Mouse (Mus musculus) intestine, embryonic 14.5 days (tissue): ENCODE measurements around the gene Kcnk4. TPM values are rescaled to one million over a fixed set of nuclear protein-coding genes. Genes with fewer than 3 reads are reported as not detected.
A peak's percentile ranks its signal among the peaks of the same experiment; 100 is the strongest.

Experiments
- ATAC-seq: fragments of 200-750 bp; cut with Nextera tagmentation; replicated peaks from 2 replicates; pipeline ENCODE4 v1.8.0; 2017; ENCODE audit warnings: low read depth, moderate number of reproducible peaks, moderate TSS enrichment, moderate library complexity; ENCODE audit not compliant: low FRiP score, low TSS enrichment
- DNase-seq: peaks from one replicate; pipeline ENCODE4 v3.0.0-alpha.2; 2018; ENCODE audit warnings: low spot score
- H3K27ac ChIP-seq: fragments of 300-500 bp; sonication (generic); 2 replicates; pipeline ENCODE4 v1.5.1; 2014; ENCODE audit warnings: low read depth, mild to moderate bottlenecking, control low read depth
- H3K27me3 ChIP-seq: fragments of 300-500 bp; sonication (generic); replicated peaks from 2 replicates; pipeline ENCODE4 v1.6.1; 2014; ENCODE audit warnings: low read length, control low read depth; ENCODE audit not compliant: control insufficient read depth, insufficient read depth
- H3K36me3 ChIP-seq: fragments of 300-500 bp; sonication (generic); 2 replicates; pipeline ENCODE4 v1.6.1; 2014; ENCODE audit warnings: low read length, control low read depth; ENCODE audit not compliant: control insufficient read depth, insufficient read depth
- H3K4me1 ChIP-seq: fragments of 300-500 bp; sonication (generic); replicated peaks from 2 replicates; pipeline ENCODE4 v1.6.1; 2014; ENCODE audit warnings: low read length, control low read depth, mixed read lengths; ENCODE audit not compliant: control insufficient read depth, insufficient read depth
- H3K4me2 ChIP-seq: fragments of 300-500 bp; sonication (generic); 2 replicates; pipeline ENCODE4 v1.6.1; 2014; ENCODE audit warnings: low read length
- H3K4me3 ChIP-seq: fragments of 300-500 bp; sonication (generic); 2 replicates; pipeline ENCODE4 v1.5.1; 2014; ENCODE audit warnings: low read depth, low read length, control low read depth, mixed read lengths
- H3K9ac ChIP-seq: fragments of 300-500 bp; sonication (generic); 2 replicates; pipeline ENCODE4 v1.6.1; 2014; ENCODE audit warnings: mild to moderate bottlenecking, low read length
- H3K9me3 ChIP-seq: fragments of 300-500 bp; sonication (generic); 2 replicates; pipeline ENCODE4 v1.6.1; 2016; ENCODE audit warnings: low read length, control low read depth; ENCODE audit not compliant: control insufficient read depth
- WGBS: fragments of 180-500 bp; shearing (Covaris S2); extraction: QIAGEN DNeasy Blood & Tissue Kit; methylation state at CpG from one replicate; pipeline ENCODE4 v1.1.7; 2014; 5-methylcytosine and 5-hydroxymethylcytosine counted together
- polyA plus RNA-seq: library from polyadenylated mRNA; unstranded; fragments of >200 nt; fragmentation: Nextera tagmentation; extraction: Ambion mirVana; gene quantifications from 2 replicates; pipeline ENCODE4 v1.2.1, GENCODE M21; 2014

Kcnk4 gene
- polyA plus RNA-seq, 1 experiment from 2014 or later = 0.22 TPM

GRCm38 (mm10) chr19:6909021-6909420 is 25.3 kb downstream of the Kcnk4 start:
- Histone ChIP-seq H3K4me2 (peak overlapping the region; percentile 78), H3K4me3 (peak overlapping the region; percentile 74), H3K9me3 (no peaks in the 10 kb centered on the region), H3K4me1 (peaks cover 18% of the 10 kb centered on the region), H3K9ac (peak overlapping the region; percentile 74), H3K27ac (peak overlapping the region; percentile 99), H3K27me3 (no peaks in the 10 kb centered on the region), H3K36me3 (peaks cover 52% of the 10 kb centered on the region)
- no peak for DNase-seq
- WGBS = 8% methylated on average over 11 of the region's 11 CpGs
- ATAC-seq = no peak

DNA sequence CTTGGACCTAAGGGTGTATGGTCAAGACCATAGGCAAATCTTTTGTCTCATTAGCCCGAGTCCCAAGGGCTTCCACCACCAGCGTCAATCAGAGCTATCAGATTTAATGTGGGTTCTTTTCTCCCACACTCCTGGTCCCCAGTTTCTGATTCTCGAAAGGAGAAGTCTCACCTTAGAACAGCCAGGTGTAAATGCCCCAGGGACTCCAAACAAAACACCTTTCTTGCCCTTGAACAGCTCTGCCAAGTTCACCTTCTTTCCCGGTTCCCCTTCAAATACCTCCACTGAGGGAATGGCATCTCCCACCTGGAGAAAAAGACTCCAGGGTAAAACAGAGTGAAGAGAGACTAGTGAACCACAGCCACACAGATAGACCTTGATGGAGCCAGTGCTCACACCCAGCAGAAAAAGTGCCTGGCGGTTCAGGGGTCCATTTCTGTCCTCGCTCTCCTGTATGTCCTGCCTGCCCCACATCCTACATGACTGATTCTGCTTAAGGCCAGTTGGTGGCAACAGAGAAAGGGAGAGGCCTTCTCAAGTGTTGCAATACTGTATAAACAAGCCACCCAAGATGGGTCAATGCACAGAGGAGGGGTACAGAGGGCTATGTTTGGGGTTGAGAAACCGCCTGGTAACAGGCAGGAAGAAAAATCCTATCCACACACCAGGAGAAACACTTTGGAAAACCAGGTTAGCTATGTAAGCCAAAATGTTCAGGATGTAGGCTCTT is 26.3 kb downstream of the Kcnk4 start:
- peaks cover 44% of the 10 kb centered on the region for H3K36me3 ChIP-seq
- H3K4me1 ChIP-seq = peaks cover 18% of the 10 kb centered on the region
- H3K9ac ChIP-seq = peak overlapping the region; percentile 74; the same call in 1 of the 2 replicates
- no peaks in the 10 kb centered on the region for H3K9me3 ChIP-seq
- H3K4me2 ChIP-seq = peak overlapping the region; percentile 78
- peak overlapping the region; percentile 74 for H3K4me3 ChIP-seq
- H3K27ac ChIP-seq = no peak overlapping the region
- no peak for DNase-seq
- ATAC-seq = no peak
- no peaks in the 10 kb centered on the region for H3K27me3 ChIP-seq
- 90% methylated on average over 7 of the region's 7 CpGs for WGBS

GRCm38 (mm10) chr19:6907094-6907493 is 27.2 kb downstream of the Kcnk4 start:
- WGBS = 95% methylated on average over 8 of the region's 8 CpGs
- no peak for ATAC-seq
- no peak overlapping the region for H3K4me2 ChIP-seq

GRCm38 (mm10) chr19:6906199-6906598 is 28.1 kb downstream of the Kcnk4 start:
- ATAC-seq (no peak), DNase-seq (no peak)
- Histone ChIP-seq H3K4me1 (peaks cover 17% of the 10 kb centered on the region), H3K27me3 (no peaks in the 10 kb centered on the region), H3K27ac (no peak overlapping the region), H3K36me3 (peaks cover 26% of the 10 kb centered on the region), H3K4me3 (no peak overlapping the region), H3K4me2 (no peak overlapping the region), H3K9me3 (no peaks in the 10 kb centered on the region), H3K9ac (no peak overlapping the region)
- WGBS = 90% methylated on average over 3 of the region's 3 CpGs

More at GRCm38 (mm10) chr19:6907094-6907493, 27.2 kb downstream of the Kcnk4 start:
- no peaks in the 10 kb centered on the region for H3K9me3 ChIP-seq
- H3K9ac ChIP-seq = no peak overlapping the region
- no peak overlapping the region for H3K4me3 ChIP-seq
- peaks cover 18% of the 10 kb centered on the region for H3K4me1 ChIP-seq
- H3K27ac ChIP-seq = no peak overlapping the region
- H3K27me3 ChIP-seq = no peaks in the 10 kb centered on the region
- H3K36me3 ChIP-seq = peaks cover 35% of the 10 kb centered on the region
- DNase-seq = no peak

DNA sequence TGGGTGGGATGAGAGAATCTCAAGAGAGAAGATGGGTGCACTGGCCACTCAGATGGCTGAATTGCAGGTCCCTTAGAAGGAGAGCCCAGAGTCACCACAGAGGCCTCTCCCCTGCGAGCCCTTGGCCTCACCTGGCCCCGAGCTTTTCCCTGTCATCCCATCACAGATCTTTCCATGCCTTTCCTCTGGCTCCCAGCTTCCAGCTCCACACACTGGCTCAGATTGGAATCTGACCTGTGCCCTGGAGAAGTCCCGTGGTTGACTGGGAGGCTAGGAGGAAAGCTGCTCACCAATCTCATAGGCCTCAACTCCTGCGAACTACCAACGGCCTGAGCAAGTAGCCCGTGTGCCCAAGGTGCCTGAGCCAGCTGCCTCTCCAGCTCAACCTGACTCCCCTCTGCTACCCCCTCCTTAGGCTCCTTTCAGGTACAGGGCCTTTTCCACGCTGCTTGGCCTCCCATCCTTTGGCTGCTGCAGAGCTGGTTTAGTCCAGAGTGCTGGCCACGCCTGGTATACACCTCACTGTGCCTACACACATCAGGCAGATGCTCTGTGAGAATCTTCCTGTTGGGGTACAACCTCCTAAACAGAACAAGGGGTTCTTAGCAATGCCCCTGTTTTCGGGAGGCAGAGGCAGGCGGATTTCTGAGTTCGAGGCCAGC is 28.7 kb downstream of the Kcnk4 start:
- Histone ChIP-seq H3K4me1 (peaks cover 13% of the 10 kb centered on the region), H3K36me3 (peaks cover 23% of the 10 kb centered on the region), H3K27ac (no peak overlapping the region), H3K9ac (no peak overlapping the region), H3K4me2 (no peak overlapping the region), H3K27me3 (no peaks in the 10 kb centered on the region), H3K9me3 (no peaks in the 10 kb centered on the region), H3K4me3 (no peak overlapping the region)
- no peak for DNase-seq
- ATAC-seq = no peak
- WGBS = 92% methylated on average over 11 of the region's 11 CpGs

DNA sequence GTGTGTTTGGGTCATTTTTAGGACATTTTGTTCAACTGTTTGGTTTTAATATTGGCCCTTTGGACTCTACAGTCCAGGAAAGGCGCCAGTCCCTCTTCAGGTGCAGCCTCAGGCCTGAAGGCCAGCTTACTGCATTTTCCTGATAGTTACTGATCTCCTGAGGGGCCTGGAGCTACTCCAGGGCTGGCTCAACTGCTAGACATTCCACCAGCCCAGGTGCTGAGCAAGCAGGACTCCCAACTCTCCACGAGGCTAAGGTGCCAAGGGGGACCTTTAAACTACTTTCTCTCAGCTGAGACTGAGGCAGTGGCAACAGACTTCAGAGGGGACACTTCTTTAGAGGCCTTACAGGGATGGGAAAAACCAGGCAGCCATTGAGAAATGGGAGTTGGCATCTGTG is 29.5 kb downstream of the Kcnk4 start:
- 81% methylated on average over 2 of the region's 2 CpGs for WGBS
- no peak overlapping the region for H3K4me2 ChIP-seq
- peaks cover 23% of the 10 kb centered on the region for H3K36me3 ChIP-seq
- no peaks in the 10 kb centered on the region for H3K27me3 ChIP-seq
- no peak overlapping the region for H3K9ac ChIP-seq
- 0 out of 2 replicates have a peak, but pooled peaks cover 3% of the 10 kb centered on the region for H3K9me3 ChIP-seq
- H3K4me1 ChIP-seq = peaks cover 13% of the 10 kb centered on the region
- DNase-seq (no peak), ATAC-seq (no peak)
- no peak overlapping the region for H3K4me3 ChIP-seq
- no peak overlapping the region for H3K27ac ChIP-seq

GRCm38 (mm10) chr19:6903031-6903430 is 31.3 kb downstream of the Kcnk4 start:
- 85% methylated on average over 1 of the region's 1 CpGs for WGBS
- DNase-seq = no peak

GRCm38 (mm10) chr19:6899641-6900040 is 34.7 kb downstream of the Kcnk4 start:
- ATAC-seq = no peak
- DNase-seq = no peak
- Histone ChIP-seq H3K9me3 (0 out of 2 replicates have a peak, but pooled peaks cover 5% of the 10 kb centered on the region), H3K4me1 (no peaks in the 10 kb centered on the region), H3K4me2 (no peak overlapping the region), H3K27me3 (no peaks in the 10 kb centered on the region), H3K4me3 (no peak overlapping the region), H3K27ac (no peak overlapping the region), H3K36me3 (no peaks in the 10 kb centered on the region), H3K9ac (no peak overlapping the region)
- 73% methylated on average over 4 of the region's 4 CpGs for WGBS

More at GRCm38 (mm10) chr19:6903031-6903430, 31.3 kb downstream of the Kcnk4 start:
- Histone ChIP-seq H3K9ac (no peak overlapping the region), H3K4me1 (peaks cover 2% of the 10 kb centered on the region), H3K36me3 (peaks cover 23% of the 10 kb centered on the region), H3K27me3 (no peaks in the 10 kb centered on the region), H3K9me3 (0 out of 2 replicates have a peak, but pooled peaks cover 3% of the 10 kb centered on the region), H3K4me3 (no peak overlapping the region), H3K27ac (no peak overlapping the region), H3K4me2 (no peak overlapping the region)
- ATAC-seq = no peak
